Mouse (Mus musculus) layer of hippocampus, postnatal 14 days (tissue): Measurements from ENCODE around the gene Defb21. TPM values are rescaled to one million over a fixed set of nuclear protein-coding genes. Genes with fewer than 3 reads are reported as not detected.

Source experiments
- DNase-seq, 2 experiments: peaks; one replicate each; pipeline ENCODE4 v3.0.0; 2021 to 2022; ENCODE audit warnings: low spot score in 2 of 2, mixed read lengths in 1 of 2
- total RNA-seq, 2 experiments: library from RNA; stranded (reverse); gene quantifications; 2 replicates each; pipeline ENCODE4 v1.2.3; 2021

Gene Defb21
- total RNA-seq, 2 experiments from 2014 or later: not detected

DNA sequence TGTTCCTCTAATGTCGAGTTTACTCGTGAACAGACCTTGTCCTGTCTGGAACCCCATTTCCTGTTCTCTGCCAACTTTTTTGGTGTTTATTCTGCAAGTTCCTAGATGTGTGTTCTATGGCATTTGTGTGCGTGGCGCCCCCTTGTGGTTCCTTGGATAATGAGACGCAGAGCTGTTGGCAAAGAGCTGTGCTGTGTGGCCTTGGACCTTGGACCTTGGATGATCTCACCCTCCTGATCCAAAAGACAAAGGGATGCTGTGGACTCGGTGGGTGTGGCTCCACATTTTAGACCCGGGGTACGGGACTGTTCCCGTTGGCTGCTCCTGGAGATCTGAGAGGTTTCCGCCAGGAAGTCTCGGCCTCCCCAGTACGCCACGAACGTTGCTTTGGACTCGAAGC is 31.5 kb downstream of the Defb21 start, which contains the start of gene Defb36:
TSS of gene Defb36 (plus strand) at position 271 of the 400 bp plus-strand sequence.
- peak in 1 of 2 experiments; percentile 12 for DNase-seq

DNA sequence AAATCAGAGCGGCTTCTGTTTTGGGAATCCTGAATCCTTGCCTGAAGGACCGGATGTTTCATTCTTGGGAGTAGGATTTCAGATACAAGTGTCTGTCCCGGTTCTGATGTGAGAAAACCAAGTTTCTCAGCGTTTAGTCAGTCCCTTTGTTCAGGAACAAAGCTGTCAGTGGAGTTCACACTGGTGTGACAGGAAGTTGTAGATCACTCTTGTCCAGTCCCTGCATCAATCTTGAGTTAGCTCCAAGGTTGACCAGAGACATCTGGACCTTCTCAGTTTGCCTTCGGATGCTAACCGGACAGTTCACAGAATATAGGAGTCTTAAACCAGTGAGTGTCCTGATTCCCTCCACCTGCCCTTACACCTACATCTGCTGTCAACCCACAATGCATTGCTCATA is 35.2 kb downstream of the Defb21 start:
- DNase-seq: no peak

DNA sequence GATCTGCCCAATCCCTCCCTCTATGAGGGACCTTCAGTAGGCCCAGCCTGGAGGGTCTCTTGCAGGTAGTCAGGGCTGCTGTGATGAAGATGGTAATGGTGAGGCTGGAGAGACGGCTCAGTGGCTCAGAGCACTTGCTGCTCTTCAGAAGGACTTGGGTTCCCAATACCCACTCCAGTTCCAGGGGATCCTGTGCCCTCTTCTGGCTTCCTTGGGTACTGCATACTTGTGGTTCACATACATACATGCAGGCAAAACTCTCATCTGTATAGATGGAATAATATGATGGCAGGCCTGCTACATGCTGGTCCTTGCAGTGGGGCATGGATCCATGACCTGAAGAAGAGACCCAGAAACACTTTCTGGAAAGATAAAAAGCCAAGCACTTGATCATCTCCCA is 36.2 kb downstream of the Defb21 start:
- DNase-seq: no peak

DNA sequence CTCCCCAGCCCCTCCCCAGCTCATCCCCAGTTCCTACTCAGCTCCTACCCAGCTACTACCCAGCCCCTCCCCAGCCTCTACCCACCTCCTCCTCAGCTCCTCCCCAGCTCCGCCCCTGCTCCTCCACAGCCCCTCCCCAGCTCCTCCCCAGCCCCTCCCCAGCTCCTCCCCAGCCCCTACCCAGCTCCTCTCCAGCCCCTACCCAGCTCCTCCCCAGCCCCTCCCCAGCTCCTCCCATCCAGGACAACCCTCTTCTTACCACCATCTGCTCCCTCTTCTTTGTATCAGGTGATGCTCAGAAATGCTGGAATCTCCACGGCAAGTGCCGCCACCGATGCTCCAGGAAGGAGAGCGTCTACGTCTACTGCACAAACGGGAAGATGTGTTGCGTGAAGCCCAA is 39.6 kb downstream of the Defb21 start:
- no peak for DNase-seq

DNA sequence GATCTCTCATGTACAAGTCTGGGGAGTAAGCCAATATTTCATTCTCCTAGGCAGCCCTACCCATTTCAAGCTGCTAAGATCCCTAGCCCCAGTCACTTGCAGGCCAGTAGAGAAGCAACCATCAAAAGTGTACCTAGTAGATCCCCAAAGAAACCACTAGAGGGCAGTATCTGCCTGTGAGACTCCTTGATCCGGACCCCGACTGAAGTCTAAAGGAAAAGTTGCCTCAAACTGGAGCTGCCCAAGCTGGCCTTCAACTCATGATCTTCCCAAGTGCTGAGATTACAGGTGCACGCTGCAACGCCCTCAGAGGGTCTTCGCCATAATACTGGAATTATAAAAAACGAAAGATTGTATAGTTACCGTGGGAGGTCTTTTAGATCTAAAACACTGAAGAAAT is 43.0 kb downstream of the Defb21 start:
- DNase-seq: peak; percentile 53 to 84

DNA sequence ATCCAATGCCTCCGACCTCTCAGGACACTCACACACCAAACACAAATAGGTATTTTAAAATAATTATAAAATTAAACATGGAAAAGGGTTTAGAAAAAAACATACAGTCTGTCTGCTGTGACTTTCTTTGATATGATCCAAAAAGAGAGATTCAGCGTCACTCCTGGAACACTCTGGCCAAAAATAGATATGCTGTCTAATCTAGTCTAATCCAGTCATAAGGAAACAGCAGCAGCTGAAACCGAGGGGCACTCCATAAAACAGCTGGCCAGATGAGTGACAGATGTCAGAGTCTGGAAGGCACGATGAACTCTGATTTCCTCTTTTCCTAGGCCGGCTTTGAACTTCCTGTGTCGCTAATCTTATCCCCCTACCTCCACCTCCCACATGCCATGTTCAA is 43.9 kb downstream of the Defb21 start:
- no peak for DNase-seq

DNA sequence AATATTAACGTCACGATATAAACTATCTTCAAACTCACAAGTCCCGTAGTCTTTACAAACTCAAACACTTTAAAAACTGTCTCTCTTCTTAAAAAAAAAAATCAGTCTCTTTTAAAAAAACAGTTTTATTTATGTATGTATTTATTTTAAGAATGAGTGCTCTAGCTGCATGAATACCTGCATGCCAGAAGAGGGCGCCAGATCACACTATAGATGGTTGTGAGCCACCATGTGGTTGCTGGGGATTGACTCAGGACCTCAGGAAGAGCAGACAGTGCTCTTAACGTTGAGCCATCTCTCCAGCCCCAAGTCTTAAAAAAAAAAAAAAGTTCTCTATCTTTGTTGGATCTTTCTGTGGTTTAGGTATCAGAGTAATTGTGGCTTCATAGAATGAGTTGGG is 44.8 kb downstream of the Defb21 start:
- DNase-seq: no peak

DNA sequence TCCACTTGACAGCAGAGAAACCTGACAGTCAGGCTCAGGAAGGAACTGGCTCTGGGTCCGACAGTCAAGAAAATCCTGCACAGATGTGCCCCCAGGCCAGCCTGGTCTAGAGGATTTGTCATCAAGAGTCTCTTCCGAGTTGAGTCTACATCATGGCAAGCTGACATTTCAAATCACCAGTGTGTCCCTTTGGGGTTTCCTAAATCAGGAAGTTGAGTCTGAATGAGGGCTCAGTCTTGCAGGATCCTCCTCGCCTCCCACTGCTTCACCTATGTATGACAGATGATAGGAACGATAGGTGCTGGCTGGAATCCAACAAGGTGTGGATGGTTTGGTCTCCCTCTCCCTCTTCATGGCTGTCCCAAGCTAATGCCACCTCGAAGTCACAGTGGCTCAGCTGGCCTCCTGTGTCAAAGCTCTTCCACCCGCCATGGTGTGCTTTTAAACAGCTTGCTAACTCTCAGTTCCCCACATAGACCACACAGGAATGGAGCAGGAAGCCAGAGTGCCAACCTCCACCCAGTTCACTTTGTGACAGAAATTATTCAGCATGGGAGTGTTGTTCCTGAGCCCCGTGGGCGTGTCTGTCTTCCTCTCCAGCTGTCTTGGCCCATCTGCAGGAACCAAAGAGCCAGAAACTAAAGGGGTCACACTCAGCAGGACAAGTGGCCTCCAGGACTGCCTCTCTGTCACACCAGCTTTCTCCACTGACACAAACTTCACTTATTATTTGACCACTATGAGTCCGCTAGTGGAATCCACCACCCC is 48.0 kb downstream of the Defb21 start:
- DNase-seq: no peak

DNA sequence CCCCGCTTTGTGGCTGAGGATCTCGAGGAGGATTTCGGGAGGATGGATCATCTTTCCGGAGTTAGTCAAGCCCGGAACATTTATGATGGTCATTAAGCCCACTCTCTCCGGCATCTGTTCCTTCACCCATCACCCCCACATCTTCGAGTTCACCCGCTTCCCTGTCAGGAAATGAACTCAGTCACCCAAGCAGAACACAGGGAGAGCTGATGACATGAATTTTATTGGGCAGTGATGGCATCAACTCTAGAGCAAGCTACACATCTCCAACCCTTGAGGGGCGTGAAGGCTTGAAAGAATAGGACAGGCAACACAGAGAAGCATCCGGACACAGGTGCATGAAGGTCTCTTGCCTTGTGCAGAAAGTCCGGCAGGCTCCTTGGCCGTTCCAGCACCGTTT is 49.6 kb downstream of the Defb21 start:
- no peak for DNase-seq

DNA sequence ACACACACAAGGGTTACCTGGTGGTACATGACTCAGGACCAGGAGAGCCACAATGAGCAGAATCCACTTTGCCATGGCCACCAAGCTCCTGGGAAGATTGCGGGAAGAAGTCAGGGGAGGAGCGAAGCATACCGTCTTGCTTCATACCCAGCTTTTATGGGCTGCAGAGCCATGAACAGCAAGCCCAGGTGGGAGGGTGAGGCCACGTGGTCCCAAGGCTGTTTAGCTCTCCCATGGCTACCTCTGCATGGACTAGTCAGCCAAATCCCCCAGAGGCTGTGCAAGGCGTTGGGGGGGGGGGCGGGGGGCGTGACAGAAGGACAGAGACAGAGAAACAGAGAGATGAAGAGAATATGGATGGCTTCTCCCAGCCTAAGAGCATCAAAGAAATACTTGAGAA is 50.4 kb downstream of the Defb21 start, which contains the start of gene Defb25:
TSS of gene Defb25 (minus strand) at position 101 of the 400 bp plus-strand sequence.
- DNase-seq: no peak

Other genes with a start within 250 kb of the Defb21 start
- gene Rbck1, start 240.1 kb upstream of the Defb21 start, total RNA-seq: 100 to 1,000 TPM in 1 of 2 experiments, 10 to 100 TPM in 1; 92.5 to 104 TPM
- gene Trib3, start 228.7 kb upstream of the Defb21 start, total RNA-seq: under 1 TPM; 0.53 to 0.86 TPM
- gene Nrsn2, start 196.1 kb upstream of the Defb21 start, total RNA-seq: 10 to 100 TPM; 33.0 to 39.6 TPM
- 10 to 100 TPM; 21.4 to 23.1 TPM for gene Sox12, start 174.7 kb upstream of the Defb21 start, total RNA-seq
- gene Zcchc3, start 157.7 kb upstream of the Defb21 start, total RNA-seq: 10 to 100 TPM in 1 of 2 experiments, 1 to 10 TPM in 1; 9.8 to 10.8 TPM
- gene 6820408C15Rik, start 157.2 kb upstream of the Defb21 start, total RNA-seq: 1 to 10 TPM; 2.9 to 4.2 TPM
- gene Defb23, start 108.1 kb upstream of the Defb21 start, total RNA-seq: not detected
- not detected for gene Defb20, start 95.7 kb upstream of the Defb21 start, total RNA-seq
- gene Defb22, start 82.6 kb upstream of the Defb21 start, total RNA-seq: not detected
- not detected for gene Defb26, start 61.1 kb upstream of the Defb21 start, total RNA-seq
- gene Defb28, start 54.5 kb upstream of the Defb21 start, total RNA-seq: not detected
- not detected for gene Defb29, start 32.6 kb upstream of the Defb21 start, total RNA-seq
- gene Gm17416, start 3.4 kb upstream of the Defb21 start, total RNA-seq: not detected
- not detected for gene Defb19, start 7.6 kb downstream of the Defb21 start, total RNA-seq
- not detected for gene Defb45, start 26.7 kb downstream of the Defb21 start, total RNA-seq
- not detected for gene Defb36, start 31.6 kb downstream of the Defb21 start, total RNA-seq
- gene Defb25, start 50.3 kb downstream of the Defb21 start, total RNA-seq: not detected
- gene Rem1, start 54.2 kb downstream of the Defb21 start, total RNA-seq: under 1 TPM; 0.72 to 0.83 TPM
- gene H13, start 96.7 kb downstream of the Defb21 start, total RNA-seq: 10 to 100 TPM; 84.9 to 86.7 TPM
- gene Mcts2, start 114.3 kb downstream of the Defb21 start, total RNA-seq: 10 to 100 TPM; 25.4 to 25.7 TPM
- 10 to 100 TPM; 32.9 to 35.8 TPM for gene Id1, start 163.5 kb downstream of the Defb21 start, total RNA-seq
- 1 to 10 TPM; 2.9 to 3.6 TPM for gene Cox4i2, start 181.4 kb downstream of the Defb21 start, total RNA-seq